Mouse (Mus musculus): Measurements from ENCODE around the gene Nxph4. TPM values are rescaled to one million over a fixed set of nuclear protein-coding genes. Genes with fewer than 3 reads are reported as not detected.

Nxph4 gene
- polyA plus RNA-seq, 1 experiment from 2014 or later: 0.10 TPM

DNA sequence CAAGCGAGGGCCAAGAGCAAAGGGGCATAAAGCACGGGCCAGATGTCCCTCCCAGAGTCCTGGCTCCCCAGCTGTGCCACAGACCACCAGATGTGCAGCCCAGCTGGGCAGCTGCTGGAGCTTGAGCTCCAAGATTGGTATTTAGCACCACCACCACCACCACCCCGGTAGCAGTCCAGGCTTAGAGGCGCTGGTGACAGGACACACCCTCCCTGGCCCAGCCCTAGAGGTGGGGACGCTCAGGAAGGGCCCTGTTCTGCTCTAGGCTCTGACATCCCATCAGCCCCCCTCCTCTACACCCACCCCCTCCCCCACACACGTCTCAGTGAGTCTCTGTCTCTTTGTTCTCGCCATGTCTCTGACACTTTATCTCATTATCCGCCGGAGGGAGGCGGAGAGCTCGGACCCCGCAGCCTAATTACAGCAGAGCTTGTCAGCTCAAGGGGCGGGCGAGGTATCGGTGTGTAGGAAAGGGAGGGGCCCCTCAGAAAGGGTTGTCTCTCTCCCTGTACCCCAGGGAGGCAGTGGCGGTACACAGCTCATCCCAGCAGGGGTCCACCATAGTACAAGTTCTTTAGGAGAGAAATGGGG is 20.8 kb downstream of the Nxph4 start:
- Histone ChIP-seq H3K9ac (peak overlapping the region; percentile 44), H3K36me3 (peaks cover 18% of the 10 kb centered on the region), H3K9me3 (replicated peaks) (no peaks in the 10 kb centered on the region), H3K27me3 (replicated peaks) (peaks cover 92% of the 10 kb centered on the region), H3K4me3 (peak overlapping the region; percentile 46), H3K4me2 (peak overlapping the region; percentile 81), H3K4me1 (peaks cover 91% of the 10 kb centered on the region), H3K27ac (peak overlapping the region; percentile 42; the same call in 1 of the 2 replicates)
- ATAC-seq: peak; percentile 68
- 1% methylated on average over 16 of the region's 16 CpGs for WGBS (ENCODE audit: insufficient replicate concordance)

- H3K27me3 ChIP-seq (replicated peaks): peaks cover 96% of the 10 kb centered on the region
- peaks cover 89% of the 10 kb centered on the region for H3K4me1 ChIP-seq
- ATAC-seq: peak; percentile 59
- H3K9ac ChIP-seq: peak overlapping the region; percentile 44
- H3K9me3 ChIP-seq (replicated peaks): no peaks in the 10 kb centered on the region
- H3K36me3 ChIP-seq: peaks cover 10% of the 10 kb centered on the region
- peak overlapping the region; percentile 46 for H3K4me3 ChIP-seq
- 1% methylated on average over 27 of the region's 27 CpGs for WGBS (ENCODE audit: insufficient replicate concordance)
- H3K27ac ChIP-seq: peak overlapping the region; percentile 42; the same call in 1 of the 2 replicates
- H3K4me2 ChIP-seq: peak overlapping the region; percentile 81
These were observed 21.5 kb downstream of the Nxph4 start for GRCm38 (mm10) chr10:127512813-127513212.

GRCm38 (mm10) chr10:127512307-127512666 is 22.1 kb downstream of the Nxph4 start:
- no peaks in the 10 kb centered on the region for H3K9me3 ChIP-seq (replicated peaks)
- H3K4me2 ChIP-seq: peak overlapping the region; percentile 81
- peak overlapping the region; percentile 49 for H3K4me3 ChIP-seq
- peak overlapping the region; percentile 42; the same call in 1 of the 2 replicates for H3K9ac ChIP-seq
- peaks cover 84% of the 10 kb centered on the region for H3K4me1 ChIP-seq
- no peak for ATAC-seq
- H3K36me3 ChIP-seq: peaks cover 5% of the 10 kb centered on the region
- H3K27me3 ChIP-seq (replicated peaks): peaks cover 97% of the 10 kb centered on the region
- no peak overlapping the region for H3K27ac ChIP-seq
- 5% methylated on average over 7 of the region's 7 CpGs for WGBS (ENCODE audit: insufficient replicate concordance)

- H3K9ac ChIP-seq: peak overlapping the region; percentile 42
- peak overlapping the region; percentile 49 for H3K4me3 ChIP-seq
- no peaks in the 10 kb centered on the region for H3K36me3 ChIP-seq
- peak overlapping the region; percentile 81 for H3K4me2 ChIP-seq
- ATAC-seq: no peak
- 3% methylated on average over 35 of the region's 46 CpGs for WGBS (ENCODE audit: insufficient replicate concordance)
- no peak overlapping the region for H3K27ac ChIP-seq
- H3K27me3 ChIP-seq (replicated peaks): peaks cover 97% of the 10 kb centered on the region
- no peaks in the 10 kb centered on the region for H3K9me3 ChIP-seq (replicated peaks)
- peaks cover 79% of the 10 kb centered on the region for H3K4me1 ChIP-seq
These were observed 22.6 kb downstream of the Nxph4 start for GRCm38 (mm10) chr10:127511634-127512306.

DNA sequence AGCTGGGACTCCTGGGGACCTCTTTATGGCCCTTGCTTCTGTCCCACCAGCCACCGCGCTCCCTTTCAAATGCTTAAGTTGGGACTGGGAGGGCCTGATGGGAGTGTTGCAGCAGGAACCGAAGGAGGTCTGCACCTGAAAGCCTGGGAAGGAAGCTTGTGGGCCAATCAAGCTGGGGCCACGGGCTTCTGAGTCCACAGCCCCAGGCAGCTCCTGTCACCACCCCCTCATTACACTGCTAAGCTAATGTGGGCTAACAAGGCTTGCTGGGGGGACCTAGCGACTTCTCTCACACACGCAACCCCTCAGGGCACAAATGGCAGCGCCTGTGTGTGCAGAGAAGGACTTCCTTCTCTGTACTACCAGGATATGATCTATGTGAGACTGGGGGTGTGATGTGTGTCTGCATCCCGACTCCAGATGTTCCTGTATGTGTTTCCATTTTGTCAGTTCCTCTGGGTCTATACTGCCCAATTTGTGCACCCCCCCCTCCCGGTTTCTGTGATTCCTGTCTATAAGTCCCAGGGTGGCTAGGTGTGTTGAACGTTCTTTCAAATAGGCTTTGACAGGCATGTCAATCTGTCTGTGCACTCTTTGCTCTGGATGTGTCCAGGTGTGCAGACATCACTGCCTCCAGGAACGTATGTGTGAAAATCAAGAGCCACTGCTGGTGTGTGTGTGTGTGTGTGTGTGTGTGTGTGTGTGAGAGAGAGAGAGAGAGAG is 23.3 kb downstream of the Nxph4 start:
- Histone ChIP-seq H3K9me3 (replicated peaks) (no peaks in the 10 kb centered on the region), H3K27me3 (replicated peaks) (peaks cover 98% of the 10 kb centered on the region), H3K4me2 (peak overlapping the region; percentile 81), H3K36me3 (no peaks in the 10 kb centered on the region), H3K9ac (no peak overlapping the region), H3K4me3 (peak overlapping the region; percentile 49), H3K4me1 (peaks cover 71% of the 10 kb centered on the region), H3K27ac (no peak overlapping the region)
- 9% methylated on average over 11 of the region's 11 CpGs for WGBS (ENCODE audit: insufficient replicate concordance)
- ATAC-seq: no peak

DNA sequence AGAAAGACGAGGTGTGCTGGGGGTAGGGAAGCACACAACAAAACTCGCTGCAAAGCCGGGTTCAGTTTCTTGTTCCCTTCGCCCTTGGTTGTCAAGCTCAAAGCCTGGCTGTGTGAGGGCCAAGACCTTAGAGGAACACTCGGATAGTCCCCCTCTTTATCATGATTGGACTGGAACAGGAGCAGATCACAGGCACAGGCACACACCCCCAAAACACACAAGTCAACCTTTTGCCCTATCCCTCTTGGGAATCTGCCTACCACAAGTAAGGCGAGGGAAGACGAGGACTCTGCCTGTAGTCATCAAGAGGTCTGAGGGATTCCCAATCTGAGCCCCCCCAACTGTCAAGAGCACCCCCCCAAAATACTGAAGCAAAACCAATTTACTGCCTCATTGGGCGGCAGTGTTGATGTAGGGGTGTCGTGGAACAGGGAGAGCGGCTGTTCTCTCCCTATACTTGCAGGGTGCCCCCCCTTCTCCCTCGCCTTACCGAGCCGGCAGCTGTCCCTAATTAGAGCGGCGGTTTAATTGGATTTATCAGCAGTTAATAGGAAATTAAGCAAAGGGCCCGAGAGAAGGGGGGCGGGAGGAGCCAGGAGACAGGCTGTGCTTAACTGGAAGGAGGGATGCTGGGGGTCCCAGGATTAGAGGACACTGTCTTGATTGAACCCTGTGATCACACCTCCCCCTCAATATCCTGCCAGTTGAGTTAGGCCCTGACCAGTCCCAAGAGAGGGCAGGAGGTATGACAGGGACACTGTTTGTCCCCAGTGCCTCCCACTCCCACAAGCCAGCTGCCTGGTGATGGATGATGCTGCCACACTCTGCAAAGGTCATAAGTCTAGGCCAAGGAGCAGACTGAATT is 24.3 kb downstream of the Nxph4 start:
- peaks cover 88% of the 10 kb centered on the region for H3K27me3 ChIP-seq (replicated peaks)
- ATAC-seq: no peak
- peaks cover 62% of the 10 kb centered on the region for H3K4me1 ChIP-seq
- peak overlapping the region; percentile 46 for H3K4me3 ChIP-seq
- no peaks in the 10 kb centered on the region for H3K9me3 ChIP-seq (replicated peaks)
- H3K36me3 ChIP-seq: no peaks in the 10 kb centered on the region
- WGBS (ENCODE audit: insufficient replicate concordance): 8% methylated on average over 17 of the region's 17 CpGs
- no peak overlapping the region for H3K27ac ChIP-seq
- peak overlapping the region; percentile 76 for H3K4me2 ChIP-seq
- no peak overlapping the region for H3K9ac ChIP-seq

DNA sequence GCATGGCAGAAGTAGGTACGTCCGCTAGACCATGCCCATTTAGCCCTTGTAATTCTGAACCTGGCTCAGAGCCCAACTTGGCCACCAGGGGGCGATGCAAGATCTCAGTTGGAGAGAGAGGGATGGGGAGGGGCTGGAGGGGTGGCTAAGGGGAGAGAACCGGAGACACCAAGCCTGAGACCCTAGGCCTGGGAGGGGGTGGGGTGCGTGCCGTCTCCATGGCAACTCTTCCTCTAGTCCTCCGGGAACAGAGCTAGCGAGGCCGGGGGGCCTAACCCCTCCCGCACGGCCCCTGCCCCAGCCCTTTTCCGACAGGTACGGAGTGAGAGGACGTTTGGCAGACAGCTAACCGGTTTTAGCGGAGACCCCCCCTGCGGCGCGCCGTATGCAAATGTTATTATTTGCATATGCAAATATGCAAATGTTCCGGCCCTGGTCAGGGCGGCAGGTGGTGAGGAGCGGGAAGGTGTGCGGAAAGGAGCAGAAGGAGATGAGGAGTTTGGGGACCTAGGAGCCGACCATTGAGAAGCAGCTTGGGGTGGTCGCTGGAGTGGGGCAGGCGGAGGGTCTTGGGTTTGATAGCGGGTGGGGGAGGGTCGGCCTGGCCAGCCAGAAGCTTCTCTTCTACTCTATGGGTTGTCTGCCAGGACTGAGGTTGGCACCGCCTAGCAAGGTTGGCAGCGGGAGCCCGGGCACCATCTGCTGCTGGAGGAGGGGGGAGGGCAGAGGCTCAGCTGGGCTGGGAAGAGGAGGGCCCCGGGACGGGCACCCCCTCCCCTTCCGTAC is 25.1 kb downstream of the Nxph4 start:
- H3K9me3 ChIP-seq (replicated peaks): no peaks in the 10 kb centered on the region
- H3K36me3 ChIP-seq: no peaks in the 10 kb centered on the region
- 2% methylated on average over 35 of the region's 35 CpGs for WGBS (ENCODE audit: insufficient replicate concordance)
- no peak overlapping the region for H3K27ac ChIP-seq
- peaks cover 53% of the 10 kb centered on the region for H3K4me1 ChIP-seq
- peaks cover 86% of the 10 kb centered on the region for H3K27me3 ChIP-seq (replicated peaks)
- H3K9ac ChIP-seq: peak overlapping the region; percentile 31; the same call in 1 of the 2 replicates
- peak; percentile 14; the same call in 1 of the 2 replicates for ATAC-seq
- H3K4me3 ChIP-seq: peak overlapping the region; percentile 46
- H3K4me2 ChIP-seq: peak overlapping the region; percentile 76

DNA sequence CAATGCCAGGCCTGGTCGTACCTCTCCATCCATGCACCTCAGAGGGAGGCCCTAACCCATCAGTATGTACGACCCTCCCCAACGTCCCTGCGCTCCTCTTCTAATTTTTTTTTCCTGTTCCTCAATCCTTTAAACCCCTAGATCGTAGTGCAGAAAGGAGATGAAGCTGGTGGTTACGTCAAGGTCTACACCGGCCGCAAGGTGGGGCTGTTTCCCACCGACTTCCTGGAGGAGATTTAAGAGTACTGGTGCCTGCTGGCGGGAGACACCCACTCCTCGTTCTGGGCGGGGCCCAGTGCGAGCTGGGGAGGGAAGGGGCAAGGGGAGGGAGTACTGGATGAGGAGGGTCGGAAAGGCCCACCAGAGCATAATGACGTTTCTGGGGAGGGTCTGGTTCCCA is 26.1 kb downstream of the Nxph4 start:
- H3K27ac ChIP-seq: no peak overlapping the region
- no peaks in the 10 kb centered on the region for H3K9me3 ChIP-seq (replicated peaks)
- peak overlapping the region; percentile 22 for H3K4me3 ChIP-seq
- no peaks in the 10 kb centered on the region for H3K36me3 ChIP-seq
- peaks cover 43% of the 10 kb centered on the region for H3K4me1 ChIP-seq
- peak overlapping the region; percentile 76 for H3K4me2 ChIP-seq
- WGBS (ENCODE audit: insufficient replicate concordance): 2% methylated on average over 15 of the region's 15 CpGs
- no peak; the same call in 1 of the 2 replicates for ATAC-seq
- no peak overlapping the region for H3K9ac ChIP-seq
- H3K27me3 ChIP-seq (replicated peaks): peaks cover 77% of the 10 kb centered on the region

GRCm38 (mm10) chr10:127500894-127501893 is 33.2 kb downstream of the Nxph4 start, which contains the start of gene Stac3:
Stac3 (plus strand) TSS chr10:127501686.
- H3K9ac ChIP-seq: no peak within 1 kb of the TSS
- peaks cover 11% of the 10 kb centered on the region for H3K4me1 ChIP-seq
- 0 out of 2 replicates have a peak, but pooled peaks cover 7% of the 10 kb centered on the region for H3K27me3 ChIP-seq (replicated peaks)
- peaks cover 45% of the 10 kb centered on the region for H3K36me3 ChIP-seq
- ATAC-seq: no peak
- H3K4me3 ChIP-seq: no peak within 1 kb of the TSS
- WGBS (ENCODE audit: insufficient replicate concordance): 60% methylated on average over 13 of the region's 13 CpGs
- H3K4me2 ChIP-seq: no peak within 1 kb of the TSS
- H3K9me3 ChIP-seq (replicated peaks): no peaks in the 10 kb centered on the region
- no peak within 1 kb of the TSS for H3K27ac ChIP-seq

GRCm38 (mm10) chr10:127500042-127500441 is 34.3 kb downstream of the Nxph4 start:
- ATAC-seq: no peak
- peaks cover 55% of the 10 kb centered on the region for H3K36me3 ChIP-seq
- no peak overlapping the region for H3K27ac ChIP-seq
- H3K4me3 ChIP-seq: no peak overlapping the region
- 0 out of 2 replicates have a peak, but pooled peaks cover 7% of the 10 kb centered on the region for H3K27me3 ChIP-seq (replicated peaks)
- 82% methylated on average over 4 of the region's 4 CpGs for WGBS (ENCODE audit: insufficient replicate concordance)
- H3K4me2 ChIP-seq: no peak overlapping the region
- H3K9ac ChIP-seq: no peak overlapping the region
- no peaks in the 10 kb centered on the region for H3K9me3 ChIP-seq (replicated peaks)
- H3K4me1 ChIP-seq: peaks cover 11% of the 10 kb centered on the region
